Mouse (Mus musculus) liver, embryonic 13.5 days (tissue): ENCODE results near the gene Grik4. TPM values are rescaled to one million over a fixed set of nuclear protein-coding genes. Genes with fewer than 3 reads are reported as not detected.

Experiments used
- ATAC-seq: fragments of 200-750 bp; cut with Nextera tagmentation; 2 replicates; pipeline ENCODE4 v1.8.0; 2017; ENCODE audit warnings: low read depth, mild to moderate bottlenecking, moderate number of reproducible peaks, moderate library complexity
- DNase-seq: peaks from one replicate; pipeline ENCODE4 v3.0.0; 2022
- H3K27ac ChIP-seq: fragments of 300-500 bp; sonication (generic); 2 replicates; pipeline ENCODE4 v1.5.1; 2015; ENCODE audit warnings: moderate library complexity, mild to moderate bottlenecking, inconsistent platforms
- H3K27me3 ChIP-seq: fragments of 300-500 bp; sonication (generic); 2 replicates; pipeline ENCODE4 v1.6.1; 2015; ENCODE audit warnings: mild to moderate bottlenecking, inconsistent platforms
- H3K36me3 ChIP-seq: fragments of 300-500 bp; sonication (generic); 2 replicates; pipeline ENCODE4 v1.6.1; 2015; ENCODE audit warnings: mild to moderate bottlenecking, inconsistent platforms
- H3K4me1 ChIP-seq: fragments of 300-500 bp; sonication (generic); replicated peaks from 2 replicates; pipeline ENCODE4 v1.6.1; 2015; ENCODE audit warnings: inconsistent platforms
- H3K4me2 ChIP-seq: fragments of 300-500 bp; sonication (generic); 2 replicates; pipeline ENCODE4 v1.6.1; 2015; ENCODE audit warnings: inconsistent platforms, mild to moderate bottlenecking, moderate library complexity
- H3K4me3 ChIP-seq: fragments of 300-500 bp; sonication (generic); replicated peaks from 2 replicates; pipeline ENCODE4 v1.5.1; 2015; ENCODE audit warnings: mild to moderate bottlenecking, inconsistent platforms
- H3K9ac ChIP-seq: fragments of 300-500 bp; sonication (generic); 2 replicates; pipeline ENCODE4 v1.6.1; 2015; ENCODE audit warnings: mild to moderate bottlenecking, inconsistent platforms
- H3K9me3 ChIP-seq: fragments of 300-500 bp; sonication (generic); replicated peaks from 2 replicates; pipeline ENCODE4 v1.6.1; 2016; ENCODE audit warnings: inconsistent platforms
- WGBS: fragments of 180-500 bp; shearing (Covaris S2); methylation state at CpG from one replicate; pipeline ENCODE4 v1.1.7; 2015; ENCODE audit not compliant: insufficient replicate concordance; 5-methylcytosine and 5-hydroxymethylcytosine counted together
- polyA plus RNA-seq: library from polyadenylated mRNA; unstranded; fragments of >200 nt; fragmentation: Nextera tagmentation; extraction: Ambion mirVana; gene quantifications from 2 replicates; pipeline ENCODE4 v1.2.1, GENCODE M21; 2015

The Grik4 gene
- polyA plus RNA-seq, 1 experiment from 2014 or later: 1.1 TPM

DNA sequence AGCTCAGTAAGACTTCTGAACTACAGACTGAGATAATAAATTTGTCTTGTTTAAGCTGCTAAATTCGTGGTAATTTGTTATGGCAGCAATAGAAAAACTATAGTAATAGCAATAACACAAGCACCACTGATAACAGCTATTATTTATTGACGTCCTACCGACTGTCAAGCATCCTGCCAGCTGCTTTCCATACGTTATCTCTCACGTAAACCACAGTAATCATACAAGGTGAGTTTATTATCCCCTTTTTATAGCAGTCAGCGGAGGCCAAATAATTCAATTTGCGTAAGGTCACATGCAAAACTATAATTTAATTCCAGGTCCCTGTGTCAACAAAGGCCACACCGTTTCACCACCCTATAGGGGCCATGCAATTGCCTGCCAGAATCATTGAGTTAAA is 147.0 kb downstream of the Grik4 start:
- ATAC-seq (no peak), DNase-seq (no peak)
- H3K4me2 ChIP-seq: no peak overlapping the region
- no peaks in the 10 kb centered on the region for H3K9me3 ChIP-seq
- H3K4me1 ChIP-seq: no peaks in the 10 kb centered on the region; the same call in 1 of the 2 replicates
- no peak overlapping the region for H3K27ac ChIP-seq
- WGBS: 45% methylated on average over 8 of the region's 8 CpGs
- H3K36me3 ChIP-seq: no peaks in the 10 kb centered on the region
- no peaks in the 10 kb centered on the region for H3K27me3 ChIP-seq
- H3K9ac ChIP-seq: no peak overlapping the region
- no peak overlapping the region for H3K4me3 ChIP-seq

DNA sequence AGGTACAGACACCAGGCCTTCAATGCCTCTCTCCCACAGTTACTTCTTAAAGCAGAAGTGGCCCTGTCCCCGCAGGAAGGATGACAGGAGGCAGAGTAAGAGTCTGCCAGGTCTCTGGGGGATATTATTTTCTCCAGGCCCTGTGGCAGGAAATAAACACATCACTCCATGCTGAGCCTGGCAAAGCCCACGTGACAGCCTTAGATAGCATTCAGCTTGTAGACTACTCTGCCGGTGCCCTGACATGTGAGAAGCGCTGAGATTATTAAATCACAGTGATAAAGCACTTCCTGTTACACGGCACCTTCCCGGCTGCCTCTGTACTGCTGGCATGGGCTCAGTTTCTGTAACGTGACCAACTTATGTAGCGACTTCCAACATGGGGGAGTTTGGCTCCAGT is 148.4 kb downstream of the Grik4 start:
- no peak overlapping the region for H3K4me3 ChIP-seq
- H3K27ac ChIP-seq: no peak overlapping the region
- no peaks in the 10 kb centered on the region for H3K36me3 ChIP-seq
- ATAC-seq (no peak), DNase-seq (no peak)
- no peaks in the 10 kb centered on the region for H3K9me3 ChIP-seq
- H3K4me1 ChIP-seq: no peaks in the 10 kb centered on the region; the same call in 1 of the 2 replicates
- 0 out of 2 replicates have a peak, but pooled peaks cover 3% of the 10 kb centered on the region for H3K27me3 ChIP-seq
- no peak overlapping the region for H3K9ac ChIP-seq
- WGBS: 18% methylated on average over 8 of the region's 8 CpGs
- no peak overlapping the region for H3K4me2 ChIP-seq

DNA sequence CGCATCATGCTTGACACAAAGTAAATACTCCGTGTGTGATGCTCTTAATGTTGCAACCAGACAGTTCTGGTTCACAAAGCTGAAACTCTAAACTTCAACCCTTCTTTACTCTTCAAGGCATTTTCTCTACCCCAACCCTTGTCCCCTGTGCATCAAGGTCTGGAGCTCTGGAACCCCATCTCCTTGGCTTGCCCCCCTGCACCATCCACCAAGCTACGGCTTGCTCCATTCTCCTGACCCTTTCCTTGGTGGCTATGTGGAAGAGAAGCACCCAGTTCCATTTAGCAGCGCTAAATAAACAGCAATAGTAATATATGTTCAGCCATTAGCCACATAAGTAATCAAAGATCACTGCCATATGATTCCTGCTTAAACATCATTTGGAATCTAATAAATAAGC is 150.3 kb downstream of the Grik4 start:
- Histone ChIP-seq H3K36me3 (no peaks in the 10 kb centered on the region), H3K4me3 (no peak overlapping the region), H3K4me1 (no peaks in the 10 kb centered on the region; the same call in 1 of the 2 replicates), H3K27ac (no peak overlapping the region), H3K27me3 (0 out of 2 replicates have a peak, but pooled peaks cover 3% of the 10 kb centered on the region), H3K9ac (no peak overlapping the region), H3K9me3 (no peaks in the 10 kb centered on the region), H3K4me2 (no peak overlapping the region)
- ATAC-seq: no peak
- no peak for DNase-seq
- 78% methylated on average over 4 of the region's 4 CpGs for WGBS

DNA sequence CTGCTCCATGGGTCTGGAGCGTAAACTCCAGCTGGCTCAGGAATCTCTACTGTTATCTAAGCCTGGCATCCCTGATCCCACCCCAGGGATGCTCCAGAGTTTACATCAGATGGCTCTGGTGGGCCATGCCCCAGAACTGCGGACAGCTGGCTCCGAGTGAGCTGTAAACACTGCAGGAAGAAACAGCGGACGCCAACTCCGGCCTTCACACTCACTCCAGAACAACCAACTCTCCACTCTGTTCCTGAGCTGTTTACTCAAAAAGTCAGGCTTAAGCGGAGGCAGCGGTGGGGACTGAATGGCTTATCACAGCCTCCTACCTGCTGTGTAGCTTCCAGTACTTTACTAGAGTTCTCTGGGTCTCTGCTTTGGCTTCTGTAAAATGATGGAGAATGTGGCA is 150.7 kb downstream of the Grik4 start:
- 51% methylated on average over 8 of the region's 8 CpGs for WGBS
- no peak for ATAC-seq

DNA sequence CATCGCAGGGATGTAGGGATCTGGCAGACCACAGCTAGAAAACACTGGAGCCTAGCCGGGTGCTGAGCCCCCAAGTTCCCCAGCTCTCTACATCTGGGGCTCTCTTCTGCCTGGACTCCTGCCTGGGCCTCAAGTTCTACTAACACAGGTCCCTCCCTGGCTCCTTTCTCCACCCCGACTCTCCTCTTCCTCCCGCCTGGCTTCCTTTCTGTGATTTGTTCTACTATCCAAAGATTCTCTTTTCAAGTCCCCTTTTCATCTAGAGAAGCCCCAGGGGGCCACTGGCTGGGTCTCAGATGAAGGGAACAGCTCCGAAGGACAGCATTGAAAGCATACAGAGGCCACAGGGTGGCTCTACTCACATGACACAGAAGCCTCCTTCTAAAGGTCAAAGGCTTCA is 151.9 kb downstream of the Grik4 start:
- H3K36me3 ChIP-seq: no peaks in the 10 kb centered on the region

More for the DNA sequence above, 150.7 kb downstream of the Grik4 start:
- H3K9ac ChIP-seq: no peak overlapping the region
- H3K36me3 ChIP-seq: no peaks in the 10 kb centered on the region
- no peak for DNase-seq
- no peak overlapping the region for H3K4me3 ChIP-seq
- no peak overlapping the region for H3K27ac ChIP-seq
- H3K4me2 ChIP-seq: no peak overlapping the region
- H3K27me3 ChIP-seq: 0 out of 2 replicates have a peak, but pooled peaks cover 3% of the 10 kb centered on the region
- no peaks in the 10 kb centered on the region for H3K9me3 ChIP-seq
- no peaks in the 10 kb centered on the region; the same call in 1 of the 2 replicates for H3K4me1 ChIP-seq

DNA sequence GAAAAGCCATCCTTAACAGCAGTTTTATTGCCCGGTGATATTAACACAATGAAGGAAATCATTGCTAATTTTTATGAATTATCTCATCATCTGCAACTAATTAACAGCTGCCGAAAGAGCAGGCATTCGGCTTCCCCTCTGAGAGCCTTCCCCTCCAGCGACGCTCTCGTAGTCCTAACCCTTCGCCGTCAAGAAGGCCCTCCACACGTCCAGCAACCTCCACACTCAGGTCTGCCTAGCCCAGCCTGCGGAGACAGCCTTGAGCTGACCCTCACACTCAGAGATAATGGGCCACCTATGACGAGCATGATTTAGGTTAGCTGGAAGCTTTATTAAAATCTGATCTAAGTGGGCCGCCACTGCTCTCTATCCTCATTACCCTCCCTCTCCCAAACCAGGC is 152.5 kb downstream of the Grik4 start:
- Histone ChIP-seq H3K27ac (no peak overlapping the region), H3K4me1 (no peaks in the 10 kb centered on the region; the same call in 1 of the 2 replicates), H3K36me3 (no peaks in the 10 kb centered on the region), H3K4me2 (no peak overlapping the region), H3K9ac (no peak overlapping the region), H3K9me3 (no peaks in the 10 kb centered on the region), H3K27me3 (0 out of 2 replicates have a peak, but pooled peaks cover 3% of the 10 kb centered on the region), H3K4me3 (no peak overlapping the region)
- WGBS: 67% methylated on average over 12 of the region's 12 CpGs
- DNase-seq (no peak), ATAC-seq (no peak)

More for the DNA sequence above, 151.9 kb downstream of the Grik4 start:
- H3K9me3 ChIP-seq: no peaks in the 10 kb centered on the region
- H3K9ac ChIP-seq: no peak overlapping the region
- ATAC-seq (no peak), DNase-seq (no peak)
- H3K4me2 ChIP-seq: no peak overlapping the region
- 40% methylated on average over 5 of the region's 5 CpGs for WGBS
- H3K4me1 ChIP-seq: no peaks in the 10 kb centered on the region; the same call in 1 of the 2 replicates
- H3K4me3 ChIP-seq: no peak overlapping the region
- H3K27ac ChIP-seq: no peak overlapping the region
- H3K27me3 ChIP-seq: 0 out of 2 replicates have a peak, but pooled peaks cover 3% of the 10 kb centered on the region

DNA sequence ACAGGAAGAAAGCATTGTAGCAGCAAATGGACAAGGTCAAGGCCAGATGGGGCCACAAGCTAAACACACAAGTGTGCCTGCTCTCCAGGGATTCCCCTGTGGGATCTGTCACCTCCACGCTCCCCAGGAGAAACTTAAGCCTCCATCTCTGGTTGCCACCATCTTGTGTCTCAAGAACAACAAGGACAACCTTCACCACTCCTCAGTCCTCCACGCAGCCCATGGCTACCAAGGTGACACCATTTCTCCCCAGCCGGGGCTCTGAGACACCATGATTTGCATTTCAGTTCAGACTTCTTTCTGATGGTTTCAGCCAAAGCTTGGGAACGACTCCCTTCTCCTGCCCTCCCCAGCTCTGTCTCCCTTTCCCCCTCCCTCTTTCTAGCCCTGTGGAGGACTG is 152.9 kb downstream of the Grik4 start:
- Histone ChIP-seq H3K9me3 (no peaks in the 10 kb centered on the region), H3K9ac (no peak overlapping the region), H3K27me3 (0 out of 2 replicates have a peak, but pooled peaks cover 3% of the 10 kb centered on the region), H3K27ac (no peak overlapping the region), H3K36me3 (no peaks in the 10 kb centered on the region), H3K4me3 (no peak overlapping the region), H3K4me1 (no peaks in the 10 kb centered on the region; the same call in 1 of the 2 replicates), H3K4me2 (no peak overlapping the region)
- 49% methylated on average over 4 of the region's 4 CpGs for WGBS
- no peak for DNase-seq
- ATAC-seq: no peak

DNA sequence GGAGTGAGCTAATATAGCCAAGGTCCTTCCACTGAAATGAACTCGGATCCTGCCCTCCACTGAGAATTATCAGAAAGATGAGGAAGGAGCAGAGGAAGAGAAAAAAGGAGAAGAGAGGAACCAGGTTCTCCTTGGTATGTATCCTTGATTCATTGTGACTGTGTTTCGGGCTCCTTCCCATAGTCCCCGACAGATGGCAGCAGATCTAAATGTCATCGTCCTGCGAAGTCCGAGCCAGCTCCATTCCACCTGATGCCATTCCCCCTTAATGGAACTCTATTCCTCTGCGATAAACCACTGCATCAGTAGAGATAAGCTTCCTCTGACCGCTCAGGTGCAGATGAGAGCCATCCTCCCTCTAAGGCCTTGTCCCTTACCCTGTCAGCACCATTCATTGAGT is 155.8 kb downstream of the Grik4 start:
- 0 out of 2 replicates have a peak, but pooled peaks cover 3% of the 10 kb centered on the region for H3K27me3 ChIP-seq
- DNase-seq (no peak), ATAC-seq (no peak)
- H3K4me1 ChIP-seq: no peaks in the 10 kb centered on the region; the same call in 1 of the 2 replicates
- no peak overlapping the region for H3K4me2 ChIP-seq
- H3K36me3 ChIP-seq: no peaks in the 10 kb centered on the region
- no peak overlapping the region for H3K4me3 ChIP-seq
- no peak overlapping the region for H3K27ac ChIP-seq
- no peaks in the 10 kb centered on the region for H3K9me3 ChIP-seq
- no peak overlapping the region for H3K9ac ChIP-seq
- 11% methylated on average over 8 of the region's 8 CpGs for WGBS

DNA sequence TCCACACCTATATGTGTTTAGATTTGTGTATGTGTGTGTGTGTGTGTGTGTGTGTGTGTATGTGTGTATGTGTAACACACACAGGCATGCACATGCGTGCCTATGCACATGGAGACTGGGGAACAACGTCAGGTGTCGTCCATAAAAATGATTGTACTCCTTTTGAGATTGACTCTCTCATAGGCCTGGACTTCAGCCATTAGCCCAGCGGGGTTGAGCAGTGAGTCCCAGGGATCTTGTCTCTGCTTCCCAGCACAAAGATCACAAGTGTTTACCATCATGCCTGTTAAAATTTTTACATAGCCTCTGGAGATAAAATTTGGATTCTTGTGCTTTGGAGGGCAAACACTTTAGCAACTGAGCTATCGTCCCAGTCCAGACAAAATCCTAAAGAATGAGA is 157.4 kb downstream of the Grik4 start:
- no peaks in the 10 kb centered on the region for H3K4me1 ChIP-seq
- no peak for DNase-seq
- 71% methylated on average over 5 of the region's 5 CpGs for WGBS

DNA sequence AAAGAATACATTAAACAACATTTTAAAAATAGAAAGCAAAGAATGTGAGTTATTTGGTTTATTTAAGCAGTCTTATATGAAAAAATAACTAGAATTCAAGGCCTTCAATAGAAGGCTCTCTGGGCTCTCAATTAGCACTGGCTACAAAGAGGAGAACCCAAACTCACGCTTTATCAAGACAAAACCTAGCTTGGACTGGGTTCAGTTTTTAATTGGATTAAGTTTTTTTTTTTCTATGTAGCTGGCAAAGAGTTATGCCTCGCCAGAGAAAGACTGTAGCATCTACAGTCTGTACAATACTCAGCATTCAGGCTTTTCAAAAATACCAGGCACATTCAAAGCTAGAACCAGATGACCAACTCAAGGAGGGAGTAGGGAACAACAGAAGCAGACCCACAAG is 158.0 kb downstream of the Grik4 start:
- Histone ChIP-seq H3K9me3 (no peaks in the 10 kb centered on the region), H3K4me3 (no peak overlapping the region), H3K4me2 (no peak overlapping the region), H3K36me3 (no peaks in the 10 kb centered on the region), H3K27ac (no peak overlapping the region), H3K4me1 (no peaks in the 10 kb centered on the region), H3K27me3 (0 out of 2 replicates have a peak, but pooled peaks cover 2% of the 10 kb centered on the region), H3K9ac (no peak overlapping the region)
- ATAC-seq (no peak), DNase-seq (no peak)
- 50% methylated on average over 2 of the region's 2 CpGs for WGBS

More for the DNA sequence above, 157.4 kb downstream of the Grik4 start:
- Histone ChIP-seq H3K4me2 (no peak overlapping the region), H3K9me3 (no peaks in the 10 kb centered on the region), H3K4me3 (no peak overlapping the region), H3K9ac (no peak overlapping the region), H3K36me3 (no peaks in the 10 kb centered on the region), H3K27ac (no peak overlapping the region), H3K27me3 (0 out of 2 replicates have a peak, but pooled peaks cover 3% of the 10 kb centered on the region)
- ATAC-seq: no peak

DNA sequence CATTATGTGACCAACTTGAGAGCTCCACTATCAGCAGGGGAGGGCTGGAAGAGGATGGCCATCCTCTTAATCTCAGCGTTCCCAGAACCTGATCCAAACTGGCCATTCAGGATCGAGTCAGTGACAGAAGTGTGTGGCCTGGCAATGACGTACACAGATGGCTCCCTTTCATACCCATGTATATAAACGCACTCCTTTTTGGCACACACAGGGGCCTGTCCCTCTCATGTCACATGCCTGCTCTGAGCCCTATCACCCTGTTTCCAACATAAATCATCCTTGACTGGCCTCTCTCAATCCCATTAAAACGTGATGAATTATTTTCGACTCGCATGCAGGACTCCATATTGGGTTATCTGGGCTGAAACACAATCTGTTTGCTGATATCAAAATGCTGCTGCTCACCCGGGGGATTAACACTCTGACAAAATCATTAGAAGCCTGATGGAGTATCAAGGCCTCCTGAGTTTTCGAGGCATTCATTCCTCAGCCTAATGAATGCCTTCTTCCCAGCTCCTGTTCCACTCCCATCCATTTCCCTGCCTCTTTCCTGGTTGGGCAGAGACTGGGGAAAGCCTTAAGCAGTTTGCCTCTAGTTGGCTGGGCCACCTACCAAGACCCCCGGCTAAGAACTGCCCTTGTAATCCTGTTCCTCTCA is 159.0 kb downstream of the Grik4 start:
- Histone ChIP-seq H3K9ac (no peak overlapping the region), H3K27me3 (no peaks in the 10 kb centered on the region), H3K36me3 (no peaks in the 10 kb centered on the region), H3K27ac (no peak overlapping the region), H3K4me3 (no peak overlapping the region), H3K4me1 (no peaks in the 10 kb centered on the region), H3K9me3 (no peaks in the 10 kb centered on the region), H3K4me2 (no peak overlapping the region)
- ATAC-seq (no peak), DNase-seq (no peak)
- WGBS: 55% methylated on average over 10 of the region's 10 CpGs
